Mouse (Mus musculus) embryonic stem cell, embryonic (primary cell): ENCODE measurements around the gene Col26a1.

Experiments
- CTCF ChIA-PET, 4 experiments: fragments of 300-600 bp in 2 of 4; fragments of 350-600 bp in 2 of 4; sonication (Branson Sonifier 250); formaldehyde crosslinking; loops; one replicate each; lab custom pipeline; 2022; ENCODE audit warnings: inconsistent platforms in 2 of 4; lab: Charles Lee
- POLR2A ChIA-PET, 4 experiments: fragments of 300-600 bp in 2 of 4; fragments of 350-600 bp in 2 of 4; sonication (Branson Sonifier 250); formaldehyde crosslinking; loops; one replicate each; lab custom pipeline; 2022; ENCODE audit warnings: antibody characterized with exemption in 4 of 4, inconsistent platforms in 1 of 4; lab: Charles Lee

Col26a1 gene

DNA sequence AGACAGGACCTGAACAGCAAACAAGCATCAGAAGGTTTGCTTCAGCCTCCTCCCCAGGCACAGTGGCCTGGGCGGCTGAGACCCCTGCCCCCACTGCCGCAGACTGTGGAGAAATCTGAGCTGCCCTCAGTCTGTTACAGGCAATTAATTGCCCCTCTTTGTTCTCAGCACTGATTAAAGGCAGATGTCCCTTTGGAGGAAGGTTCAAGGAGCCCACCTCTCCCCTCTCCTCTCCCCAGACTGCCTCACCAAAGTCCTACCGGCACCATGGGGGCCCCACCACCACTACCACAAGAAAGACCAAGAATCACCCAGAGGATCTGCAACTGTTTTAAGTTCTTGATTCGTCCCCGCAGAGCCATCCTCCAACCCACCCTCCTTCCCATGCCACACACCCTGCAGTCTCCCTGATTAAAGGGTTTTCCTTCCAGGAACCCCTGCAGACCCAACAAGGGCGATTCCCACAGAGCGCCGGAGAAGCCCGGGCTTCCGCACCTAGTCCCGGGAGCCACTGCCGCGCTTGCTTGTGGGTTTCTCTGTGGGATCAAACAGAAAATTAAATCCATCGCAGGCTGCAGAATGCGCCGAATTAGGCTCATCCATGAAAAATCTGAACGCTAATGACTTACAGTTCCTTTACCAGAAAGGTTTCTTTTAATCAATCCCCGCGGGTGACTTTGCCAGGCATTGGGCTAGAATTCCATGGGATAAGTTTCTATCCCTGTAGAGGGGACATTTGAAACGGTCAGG is 21.6 kb downstream of the Col26a1 start:
- POLR2A ChIA-PET, result interaction anchor here in 1 of 4 experiments (0.9 kb wide), 1 partner anchor 38 kb away, joined by 4 read pairs; no protein-coding TSS in a partner anchor
- CTCF ChIA-PET, result interaction anchor here in 3 of 4 experiments (0.6 kb wide), 3 partner anchors 14 to 337 kb away, joined by 3 to 6 read pairs (median 5); no protein-coding TSS in a partner anchor

DNA sequence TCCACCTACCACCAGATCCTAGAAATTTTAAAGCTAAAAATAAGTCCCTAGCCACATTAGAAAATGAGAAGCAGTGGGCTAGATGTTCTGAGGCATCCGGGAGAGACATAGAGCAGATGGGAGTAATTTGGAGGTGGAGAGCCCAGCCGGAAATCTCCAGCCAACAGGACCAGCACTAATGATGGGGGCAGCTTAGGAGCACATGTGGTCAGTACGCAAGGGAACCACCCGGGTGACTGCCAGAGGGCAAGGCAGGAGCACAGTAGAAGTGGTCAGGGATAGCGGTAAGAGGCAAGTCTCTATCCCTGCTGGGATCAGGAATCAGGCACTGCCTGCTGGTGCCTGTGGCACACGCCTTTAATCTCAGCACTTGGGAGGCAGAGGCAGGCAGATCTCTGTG is 32.3 kb downstream of the Col26a1 start:
- ChIA-PET POLR2A (interaction anchor here in 2 of 4 experiments (0.6 to 1.2 kb wide), 5 partner anchors 12 to 1841 kb away, joined by 3 to 4 read pairs (median 4); no protein-coding TSS in a partner anchor), CTCF (interaction anchor here (0.6 to 1.8 kb wide), 7 partner anchors 9 to 804 kb away, joined by 3 to 8 read pairs (median 4); no protein-coding TSS in a partner anchor)

DNA sequence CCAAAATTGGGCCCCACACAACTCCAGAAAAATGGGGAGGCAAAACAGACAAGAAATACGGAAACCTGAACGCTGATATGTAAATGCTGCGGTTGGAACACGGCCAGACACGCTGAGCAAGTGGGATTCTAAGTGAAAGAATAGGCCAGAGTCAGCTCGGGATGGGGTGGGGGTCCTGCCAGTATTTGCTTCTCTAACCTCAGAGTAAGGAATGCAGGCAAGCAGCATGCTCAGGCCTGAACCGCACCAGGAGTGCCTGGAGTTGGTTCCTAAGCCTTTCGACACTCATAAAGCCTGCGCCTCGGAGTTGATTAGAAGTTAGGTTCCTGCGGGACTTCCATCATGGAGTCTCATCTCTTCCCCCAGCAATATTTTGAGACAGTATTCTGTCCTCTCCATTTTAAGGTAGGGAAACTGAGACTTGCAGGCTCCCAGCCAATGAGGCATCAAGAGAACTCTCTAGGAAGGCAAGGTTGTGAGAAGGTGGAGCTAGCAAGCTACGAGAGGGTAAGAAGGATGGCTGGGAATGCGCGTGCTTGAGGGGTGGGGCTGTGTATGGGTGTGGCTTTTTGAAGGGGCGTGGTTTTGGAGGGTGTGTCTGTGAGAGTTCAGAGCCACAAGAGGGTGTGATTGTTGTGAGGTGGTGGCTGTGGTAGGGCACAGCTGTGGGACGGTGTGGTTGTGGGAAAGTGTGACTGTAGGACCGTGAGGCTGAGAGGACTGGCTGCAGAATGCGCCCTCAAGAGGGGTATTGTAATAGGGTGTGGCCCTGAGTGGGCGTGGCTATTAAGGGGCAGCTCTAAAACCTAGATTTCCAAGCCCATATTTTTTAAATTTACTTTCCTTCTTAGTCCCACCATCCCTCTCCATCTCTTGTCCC is 36.4 kb downstream of the Col26a1 start:
- CTCF ChIA-PET, result interaction anchor here in 1 of 4 experiments (0.9 kb wide), 1 partner anchor 8 kb away, joined by 3 read pairs; no protein-coding TSS in a partner anchor
- POLR2A ChIA-PET, result no interaction called here

DNA sequence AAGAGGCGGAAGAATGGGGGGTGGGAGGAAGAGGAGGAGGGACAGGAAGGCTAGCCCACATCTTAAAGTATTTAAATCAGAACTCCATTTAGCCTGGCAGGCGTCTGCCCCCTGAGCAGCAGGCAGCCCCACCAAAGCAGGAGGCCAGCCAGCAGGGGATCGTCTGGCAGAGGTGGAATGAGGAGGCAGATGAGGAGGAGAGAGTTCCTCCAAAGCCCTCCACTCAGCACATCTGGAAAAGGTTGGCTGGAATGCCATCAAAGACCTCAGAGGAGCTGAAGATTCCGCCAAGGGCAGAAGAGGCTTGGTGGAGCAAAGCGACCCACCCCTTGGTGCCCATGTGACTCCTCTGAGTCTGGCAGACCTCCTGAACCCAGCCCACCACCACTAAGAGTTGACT is 39.1 kb downstream of the Col26a1 start:
- ChIA-PET POLR2A (interaction anchor here in 1 of 4 experiments (1.6 kb wide), 1 partner anchor 44 kb away, joined by 4 read pairs; no protein-coding TSS in a partner anchor), CTCF (interaction anchor here in 2 of 4 experiments (0.6 to 0.7 kb wide), 2 partner anchors 467 to 628 kb away, joined by 6 read pairs; no protein-coding TSS in a partner anchor)

DNA sequence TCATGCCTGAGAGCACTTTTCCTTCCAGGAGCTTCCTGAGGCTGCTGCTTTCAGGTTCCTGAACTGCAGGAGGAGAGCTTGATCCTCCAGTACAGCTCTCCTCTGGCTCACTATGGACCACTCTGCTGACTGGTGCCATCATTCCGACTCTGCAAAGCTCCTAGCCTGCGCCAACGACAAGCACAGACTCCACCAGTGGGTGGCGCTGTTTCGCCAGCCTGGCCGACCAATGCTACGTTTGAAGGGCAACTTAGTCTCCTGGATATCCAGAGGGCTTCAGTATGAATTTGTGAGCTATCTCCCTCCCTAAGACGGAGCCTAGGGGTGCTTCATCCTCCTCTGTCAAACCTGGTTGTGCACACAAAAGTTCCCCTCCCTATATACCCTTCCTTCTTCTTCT is 43.0 kb downstream of the Col26a1 start:
- CTCF ChIA-PET, result interaction anchor here (0.5 to 3.7 kb wide), 62 partner anchors 8 to 788 kb away, joined by 3 to 22 read pairs (median 5); partner anchors contain the start of genes Col26a1 (in 2 of the 4) and Ift22 (in 2 of the 4)
- POLR2A ChIA-PET, result interaction anchor here in 2 of 4 experiments (0.5 to 1.3 kb wide), 5 partner anchors 11 to 292 kb away, joined by 3 to 6 read pairs (median 4); no protein-coding TSS in a partner anchor

DNA sequence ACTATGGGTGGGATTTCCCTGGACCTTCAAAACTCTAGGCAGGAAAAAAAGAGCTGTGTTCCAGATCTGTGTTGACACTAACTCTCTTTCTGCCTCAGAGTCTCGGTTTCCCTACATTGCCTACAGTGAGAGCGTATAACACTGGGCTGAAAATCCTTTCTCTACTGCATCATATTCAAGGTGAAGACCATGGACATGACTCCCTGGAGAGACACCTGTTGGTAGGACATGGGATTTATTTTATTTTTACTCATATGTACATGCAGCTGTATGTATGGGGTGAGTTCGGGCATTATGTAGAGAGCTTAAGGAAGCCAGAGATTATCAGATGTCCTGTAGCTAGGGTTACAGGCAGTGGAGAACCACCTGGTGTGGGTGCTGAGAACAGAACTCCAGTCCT is 50.0 kb downstream of the Col26a1 start:
- ChIA-PET POLR2A (interaction anchor here in 1 of 4 experiments (1.6 kb wide), 1 partner anchor 15 kb away, joined by 3 read pairs; no protein-coding TSS in a partner anchor), CTCF (interaction anchor here in 3 of 4 experiments (0.6 to 2.1 kb wide), 3 partner anchors 42 to 1398 kb away, joined by 3 to 4 read pairs (median 4); no protein-coding TSS in a partner anchor)

DNA sequence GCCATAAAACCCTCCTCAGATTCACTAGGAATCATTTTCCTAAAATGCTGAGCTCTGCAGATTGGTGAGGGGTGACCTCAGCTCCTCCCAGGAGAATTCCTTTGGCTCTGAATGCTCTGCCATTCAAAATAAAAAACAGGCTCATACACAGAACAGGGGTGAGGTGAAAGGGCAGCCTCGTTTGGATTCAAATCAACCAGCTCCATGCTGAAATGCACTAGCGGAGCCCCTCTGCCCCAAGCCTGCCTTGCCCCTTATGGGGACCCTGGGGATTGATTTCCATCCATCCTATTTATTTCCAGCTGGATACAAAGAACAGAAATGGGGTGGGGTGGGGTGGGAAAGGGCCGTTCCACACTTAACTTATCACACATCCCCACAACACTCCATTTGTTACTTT is 52.9 kb downstream of the Col26a1 start:
- POLR2A ChIA-PET, result interaction anchor here in 2 of 4 experiments (0.5 to 1.8 kb wide), 3 partner anchors 10 to 58 kb away, joined by 3 to 6 read pairs (median 3); no protein-coding TSS in a partner anchor
- CTCF ChIA-PET, result interaction anchor here in 3 of 4 experiments (1.1 to 2.0 kb wide), 4 partner anchors 10 to 75 kb away, joined by 3 to 11 read pairs (median 8); no protein-coding TSS in a partner anchor

DNA sequence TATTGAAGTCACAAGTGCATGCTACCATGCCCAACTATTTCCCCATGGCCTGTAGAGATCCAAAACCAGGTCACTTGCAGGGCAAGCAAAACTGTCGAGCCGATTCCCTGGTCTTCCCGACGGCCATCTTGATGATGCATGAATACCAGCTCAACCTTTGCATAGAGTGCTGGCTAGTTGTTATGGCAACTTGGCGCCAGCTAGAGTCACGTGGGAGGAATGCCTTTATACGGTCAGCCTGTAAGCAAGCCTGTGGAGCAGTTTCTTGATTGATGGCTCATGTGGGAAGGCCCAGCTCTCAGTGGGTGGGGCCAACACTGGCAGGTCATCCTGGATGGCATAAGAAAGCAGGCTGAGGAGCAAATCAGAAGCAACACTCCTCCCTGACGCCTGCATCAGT is 61.0 kb downstream of the Col26a1 start:
- CTCF ChIA-PET, result interaction anchor here in 3 of 4 experiments (0.6 to 2.3 kb wide), 4 partner anchors 18 to 102 kb away, joined by 4 to 7 read pairs (median 4); no protein-coding TSS in a partner anchor
- POLR2A ChIA-PET, result no interaction called here

DNA sequence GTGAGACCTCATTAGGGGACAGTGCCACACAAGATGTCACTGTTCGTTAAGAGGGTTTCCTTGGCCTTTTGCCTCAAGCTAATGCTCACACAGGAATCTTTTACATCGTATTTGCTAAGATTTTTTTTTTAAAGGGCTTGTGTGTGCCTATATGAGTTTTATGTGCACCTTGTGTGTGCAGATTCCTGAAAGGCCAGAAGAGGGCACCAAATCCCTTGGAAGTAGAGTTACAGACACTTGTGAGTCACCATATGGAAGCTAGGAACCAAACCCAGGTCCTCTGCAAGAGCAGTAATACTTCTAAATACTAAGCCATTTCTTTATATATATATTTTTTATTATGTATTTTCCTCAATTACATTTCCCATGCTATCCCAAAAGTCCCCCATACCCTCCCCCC is 62.1 kb downstream of the Col26a1 start:
- POLR2A ChIA-PET, result no interaction called here
- CTCF ChIA-PET, result interaction anchor here in 2 of 4 experiments (0.6 to 2.3 kb wide), 3 partner anchors 19 to 1021 kb away, joined by 3 to 5 read pairs (median 3); no protein-coding TSS in a partner anchor

DNA sequence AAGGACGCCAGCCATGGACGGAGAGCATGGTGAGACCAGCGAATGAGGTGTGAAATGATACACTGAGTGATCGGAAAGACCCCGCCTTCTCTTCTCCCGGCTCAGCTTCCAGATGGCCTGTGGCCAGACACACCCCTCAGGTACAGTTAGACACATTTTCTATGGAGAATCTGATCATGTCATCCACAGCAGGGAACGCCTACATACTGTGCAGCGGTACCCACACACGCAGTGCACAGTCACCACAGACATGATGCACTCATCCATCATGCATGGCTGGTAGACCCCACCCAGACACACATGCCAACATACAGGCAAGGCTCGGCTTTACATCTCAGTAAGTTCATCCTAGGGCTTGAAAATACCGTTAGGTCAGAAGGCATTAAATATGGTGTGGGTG is 63.3 kb downstream of the Col26a1 start:
- CTCF ChIA-PET, result no interaction called here
- POLR2A ChIA-PET, result no interaction called here

DNA sequence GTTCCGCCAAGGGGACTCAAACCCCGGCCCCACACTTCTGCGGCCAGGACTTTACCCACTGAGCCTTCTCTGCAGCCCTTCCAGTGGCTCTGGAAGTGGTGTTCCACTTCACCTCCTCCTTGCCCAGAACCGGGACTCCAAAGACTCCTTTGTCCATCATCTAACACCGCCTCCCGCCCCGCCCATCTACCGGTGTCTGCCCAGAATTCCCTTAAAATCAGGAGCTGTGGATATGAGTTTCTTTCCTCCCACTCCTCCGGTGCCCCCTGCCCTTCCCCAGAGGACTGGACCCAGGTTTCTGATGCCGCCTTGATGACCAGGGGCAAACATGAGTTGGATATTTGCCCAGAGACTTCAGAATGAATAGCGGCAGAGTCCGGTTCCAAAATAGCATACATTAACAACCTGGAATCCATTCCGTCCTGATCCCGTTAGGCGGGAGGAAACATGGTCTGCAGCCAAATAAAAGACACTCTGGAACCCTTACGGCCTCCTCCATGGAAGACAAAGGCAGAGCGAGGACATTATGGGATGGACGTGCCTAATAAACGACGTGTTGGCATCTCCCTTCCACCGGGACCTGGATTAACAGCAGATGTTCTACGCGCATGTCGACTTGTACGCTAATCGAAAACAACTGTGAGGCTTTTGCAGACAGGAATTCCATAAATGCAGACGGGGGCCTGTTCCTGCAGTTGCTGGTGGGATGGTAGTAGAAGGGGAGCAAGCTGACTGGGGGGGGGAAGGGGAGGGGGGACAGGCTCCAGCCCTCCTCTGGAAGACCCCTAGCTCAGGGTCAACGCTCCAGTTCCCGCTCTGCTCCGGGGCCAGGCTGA is 72.3 kb downstream of the Col26a1 start:
- CTCF ChIA-PET, result interaction anchor here in 3 of 4 experiments (0.6 to 1.1 kb wide), 6 partner anchors 15 to 1457 kb away, joined by 3 to 5 read pairs (median 3); no protein-coding TSS in a partner anchor
- POLR2A ChIA-PET, result interaction anchor here in 2 of 4 experiments (0.7 kb wide), 2 partner anchors 83 to 520 kb away, joined by 3 to 4 read pairs; no protein-coding TSS in a partner anchor

DNA sequence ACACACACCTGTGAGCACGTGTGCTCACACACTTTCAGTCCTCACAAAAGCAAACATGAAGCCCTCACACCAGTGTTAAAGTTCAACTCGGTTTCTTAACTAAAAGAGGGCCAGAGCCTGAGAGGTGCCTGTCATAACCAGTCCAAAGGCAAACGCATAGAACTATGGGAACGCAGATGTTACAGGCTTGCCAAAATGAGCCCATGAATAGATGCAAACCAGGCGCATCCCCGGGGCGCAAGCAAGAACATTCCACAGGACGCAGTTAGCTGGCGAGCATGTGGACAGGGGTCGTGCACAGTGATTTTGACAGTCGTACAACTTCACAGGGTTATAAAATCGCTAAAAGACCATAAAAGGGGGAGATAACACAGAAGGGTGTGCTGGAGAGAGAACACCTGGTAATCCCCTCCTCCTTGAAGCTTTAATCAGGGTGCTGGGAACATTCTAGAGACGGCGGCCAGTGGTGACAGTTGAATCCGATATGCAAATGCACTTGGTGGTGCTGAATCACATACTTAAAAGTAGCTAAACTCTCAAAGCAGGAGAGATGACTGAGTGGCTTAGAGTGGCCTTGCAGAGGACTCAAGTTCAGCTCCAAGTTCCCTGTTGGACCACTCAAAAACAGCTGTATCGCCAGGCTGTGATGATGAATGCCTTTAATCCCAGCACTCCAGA is 76.5 kb downstream of the Col26a1 start:
- ChIA-PET POLR2A (interaction anchor here in 3 of 4 experiments (0.7 to 1.3 kb wide), 3 partner anchors 34 to 192 kb away, joined by 3 read pairs; no protein-coding TSS in a partner anchor), CTCF (interaction anchor here in 2 of 4 experiments (0.5 to 0.6 kb wide), 2 partner anchors 99 to 190 kb away, joined by 3 to 5 read pairs; no protein-coding TSS in a partner anchor)

DNA sequence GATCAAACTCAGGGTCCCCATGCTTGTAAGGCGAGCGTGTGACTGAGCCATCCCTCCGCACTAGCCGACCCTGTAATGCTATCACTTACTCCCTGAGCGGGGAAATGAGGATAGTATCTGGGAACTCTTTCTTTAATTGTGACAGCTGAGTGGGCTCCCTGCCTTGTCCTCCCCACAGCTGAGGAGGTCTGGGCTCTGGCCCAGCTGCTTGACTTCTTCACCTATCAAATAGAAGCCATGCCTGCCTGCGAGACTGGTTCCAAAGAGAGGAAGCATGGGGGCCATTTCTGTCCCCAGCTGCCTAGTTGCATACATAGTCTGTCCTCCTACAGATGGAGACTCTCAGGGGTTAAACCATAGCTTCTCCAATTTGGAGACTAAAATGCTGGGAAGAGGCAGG is 78.0 kb downstream of the Col26a1 start:
- ChIA-PET POLR2A (interaction anchor here in 3 of 4 experiments (0.7 to 1.3 kb wide), 3 partner anchors 18 to 84 kb away, joined by 3 read pairs; no protein-coding TSS in a partner anchor), CTCF (no interaction called here)

DNA sequence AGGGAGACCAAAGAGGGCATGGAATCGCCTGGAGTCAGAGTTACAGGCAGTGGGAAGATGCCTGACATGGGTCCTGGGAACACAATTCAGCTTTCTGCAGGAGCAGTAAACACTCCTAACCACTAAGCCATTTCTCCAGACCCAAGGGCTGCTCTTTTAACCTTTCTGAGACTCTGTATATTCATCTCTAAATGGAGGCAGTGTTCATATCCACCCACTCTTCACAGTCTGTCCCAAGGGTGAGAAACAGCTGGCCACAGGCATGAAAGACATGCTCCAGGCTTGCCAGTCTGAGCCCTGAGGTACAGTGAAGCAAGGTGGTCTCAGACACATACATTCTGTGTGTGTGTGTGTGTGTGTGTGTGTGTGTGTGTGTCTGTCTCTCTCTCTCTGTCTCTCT is 78.8 kb downstream of the Col26a1 start:
- POLR2A ChIA-PET, result interaction anchor here in 3 of 4 experiments (0.7 kb wide), 4 partner anchors 17 to 854 kb away, joined by 3 to 4 read pairs (median 3); no protein-coding TSS in a partner anchor
- CTCF ChIA-PET, result interaction anchor here in 2 of 4 experiments (0.6 to 0.7 kb wide), 2 partner anchors 13 to 265 kb away, joined by 4 to 6 read pairs; no protein-coding TSS in a partner anchor

DNA sequence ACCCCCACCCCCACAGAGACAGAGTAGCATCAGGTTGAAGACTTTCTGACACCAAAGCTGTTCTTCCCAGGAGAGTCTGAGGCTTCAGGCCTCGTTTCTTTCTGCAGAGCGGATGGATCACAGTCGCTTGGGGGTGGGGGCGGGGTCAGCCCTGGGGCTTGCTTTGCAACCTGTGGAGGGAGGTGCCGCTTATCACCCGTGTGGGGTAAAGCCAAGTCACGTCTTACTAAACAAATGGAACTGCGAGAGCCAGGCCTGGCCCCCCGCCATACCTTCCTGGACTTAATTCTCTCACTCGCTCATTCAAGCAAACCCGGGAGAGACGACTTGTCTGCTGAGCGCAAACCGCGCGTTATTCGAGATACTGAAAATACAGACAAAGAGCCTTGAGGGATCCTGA is 80.3 kb downstream of the Col26a1 start:
- POLR2A ChIA-PET, result interaction anchor here in 1 of 4 experiments (0.7 kb wide), 1 partner anchor 199 kb away, joined by 3 read pairs; no protein-coding TSS in a partner anchor
- CTCF ChIA-PET, result no interaction called here

DNA sequence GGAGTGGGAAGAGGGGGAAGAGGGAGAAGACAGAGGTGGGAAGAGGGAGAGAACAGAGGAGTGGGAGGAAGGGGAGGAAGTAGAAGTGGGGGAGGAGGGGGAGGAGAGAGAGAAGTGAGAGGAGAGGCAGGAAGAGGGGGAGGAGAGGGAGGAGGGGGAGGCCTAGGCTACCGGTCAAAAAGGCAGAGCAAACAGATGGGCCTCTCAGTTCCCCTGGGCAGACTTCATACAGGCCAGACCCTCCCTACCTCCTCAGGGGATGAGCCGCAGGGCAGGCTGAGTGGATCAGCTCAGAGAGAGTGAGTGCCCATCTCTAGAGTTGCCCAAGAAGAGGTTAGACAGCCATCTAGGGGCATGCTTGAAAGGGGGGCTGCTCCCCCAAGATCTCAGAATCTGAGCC is 86.1 kb downstream of the Col26a1 start:
- CTCF ChIA-PET, result interaction anchor here (0.5 to 1.8 kb wide), 6 partner anchors 17 to 984 kb away, joined by 3 to 10 read pairs (median 4); no protein-coding TSS in a partner anchor
- POLR2A ChIA-PET, result interaction anchor here in 2 of 4 experiments (0.7 to 1.4 kb wide), 2 partner anchors 13 to 37 kb away, joined by 3 to 4 read pairs; no protein-coding TSS in a partner anchor
